Mouse (Mus musculus): ENCODE data around the gene Tcirg1. TPM values are rescaled to one million over a fixed set of nuclear protein-coding genes. Genes with fewer than 3 reads are reported as not detected.
A peak's percentile ranks its signal among the peaks of the same experiment; 100 is the strongest.

The Tcirg1 gene
- polyA plus RNA-seq, 1 experiment = 38.4 TPM

DNA sequence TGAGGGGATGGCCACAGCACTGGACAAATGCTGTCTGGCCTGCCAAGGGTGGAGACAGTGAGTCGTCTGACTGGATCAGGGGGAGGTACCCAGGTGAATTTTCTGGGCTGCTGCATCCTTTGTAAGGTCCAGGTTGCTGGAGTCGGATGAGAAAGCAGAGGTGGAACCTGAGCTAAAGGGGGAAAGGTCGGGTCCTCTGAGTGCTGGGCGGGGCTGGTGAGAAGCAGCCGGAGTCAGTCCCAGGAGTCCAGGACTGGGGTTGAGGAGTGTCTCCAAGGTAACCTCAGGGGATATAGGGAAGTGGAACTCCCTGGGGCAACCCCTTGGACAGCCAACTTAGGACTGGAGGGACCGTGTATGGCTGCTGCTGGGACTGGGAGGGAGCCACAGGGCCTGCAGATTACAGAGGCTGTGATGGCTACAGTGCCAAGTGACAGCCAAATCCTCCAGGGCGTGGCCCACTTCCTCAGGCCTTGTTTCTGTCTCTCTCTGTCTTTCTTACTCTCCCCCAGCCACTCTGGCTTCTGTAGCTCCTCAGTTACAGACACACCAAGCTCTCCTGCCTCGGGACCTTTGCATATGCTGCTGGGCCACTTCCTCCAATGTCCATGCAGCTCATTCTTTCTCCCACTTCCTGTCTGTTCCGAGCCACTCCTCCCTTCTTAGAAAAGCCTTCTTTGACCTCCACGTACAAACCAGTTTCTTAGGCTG, 15.9 kb upstream of the Tcirg1 start:
- no peak overlapping the region for H3K4me3 ChIP-seq (ENCODE audit: insufficient read depth, low read length)
- H3K27ac ChIP-seq (ENCODE audit: insufficient read depth, low read length) = no peak overlapping the region
- TF ChIP-seq CTCF (IDR thresholded peaks at IDR 0.05; ENCODE audit: extremely low read depth, insufficient read depth, low read length) (no peak), POLR2A (IDR thresholded peaks at IDR 0.05; ENCODE audit: extremely low read depth, insufficient read depth, low read length) (no peak)
- H3K4me1 ChIP-seq (ENCODE audit: control insufficient read depth, insufficient read depth, low read length) = no peaks in the 10 kb centered on the region

- TF ChIP-seq POLR2A (IDR thresholded peaks at IDR 0.05; ENCODE audit: extremely low read depth, insufficient read depth, low read length) = no peak
- no peak for TF ChIP-seq CTCF (IDR thresholded peaks at IDR 0.05; ENCODE audit: extremely low read depth, insufficient read depth, low read length)
Measured at GRCm38 (mm10) chr19:3919928-3920327, 13.0 kb upstream of the Tcirg1 start.

GRCm38 (mm10) chr19:3916727-3917126, 9.8 kb upstream of the Tcirg1 start:
- Histone ChIP-seq H3K27ac (ENCODE audit: insufficient read depth, low read length) (no peak overlapping the region), H3K4me3 (ENCODE audit: insufficient read depth, low read length) (no peak overlapping the region), H3K4me1 (ENCODE audit: control insufficient read depth, insufficient read depth, low read length) (peaks cover 3% of the 10 kb centered on the region; the same call in 1 of the 2 replicates)
- TF ChIP-seq CTCF (IDR thresholded peaks at IDR 0.05; ENCODE audit: extremely low read depth, insufficient read depth, low read length) (no peak), POLR2A (IDR thresholded peaks at IDR 0.05; ENCODE audit: extremely low read depth, insufficient read depth, low read length) (no peak)

More at GRCm38 (mm10) chr19:3919928-3920327, 13.0 kb upstream of the Tcirg1 start:
- Histone ChIP-seq H3K27ac (ENCODE audit: insufficient read depth, low read length) (no peak overlapping the region), H3K4me1 (ENCODE audit: control insufficient read depth, insufficient read depth, low read length) (no peaks in the 10 kb centered on the region), H3K4me3 (ENCODE audit: insufficient read depth, low read length) (no peak overlapping the region)

- Histone ChIP-seq H3K4me3 (ENCODE audit: insufficient read depth, low read length) (no peak overlapping the region), H3K4me1 (ENCODE audit: control insufficient read depth, insufficient read depth, low read length) (peaks cover 5% of the 10 kb centered on the region; the same call in 1 of the 2 replicates), H3K27ac (ENCODE audit: insufficient read depth, low read length) (peak overlapping the region; percentile 42; the same call in 1 of the 2 replicates)
- TF ChIP-seq POLR2A (IDR thresholded peaks at IDR 0.05; ENCODE audit: extremely low read depth, insufficient read depth, low read length) (no peak), CTCF (IDR thresholded peaks at IDR 0.05; ENCODE audit: extremely low read depth, insufficient read depth, low read length) (no peak)
Measured at GRCm38 (mm10) chr19:3914535-3914934, 7.6 kb upstream of the Tcirg1 start.

- Histone ChIP-seq H3K27ac (ENCODE audit: insufficient read depth, low read length) (no peak overlapping the region), H3K4me1 (ENCODE audit: control insufficient read depth, insufficient read depth, low read length) (peaks cover 5% of the 10 kb centered on the region; the same call in 1 of the 2 replicates), H3K4me3 (ENCODE audit: insufficient read depth, low read length) (peak overlapping the region; percentile 78; the same call in 1 of the 2 replicates)
- TF ChIP-seq POLR2A (IDR thresholded peaks at IDR 0.05; ENCODE audit: extremely low read depth, insufficient read depth, low read length) (no peak), CTCF (IDR thresholded peaks at IDR 0.05; ENCODE audit: extremely low read depth, insufficient read depth, low read length) (no peak)
Measured at GRCm38 (mm10) chr19:3913692-3914091, 6.8 kb upstream of the Tcirg1 start.

DNA sequence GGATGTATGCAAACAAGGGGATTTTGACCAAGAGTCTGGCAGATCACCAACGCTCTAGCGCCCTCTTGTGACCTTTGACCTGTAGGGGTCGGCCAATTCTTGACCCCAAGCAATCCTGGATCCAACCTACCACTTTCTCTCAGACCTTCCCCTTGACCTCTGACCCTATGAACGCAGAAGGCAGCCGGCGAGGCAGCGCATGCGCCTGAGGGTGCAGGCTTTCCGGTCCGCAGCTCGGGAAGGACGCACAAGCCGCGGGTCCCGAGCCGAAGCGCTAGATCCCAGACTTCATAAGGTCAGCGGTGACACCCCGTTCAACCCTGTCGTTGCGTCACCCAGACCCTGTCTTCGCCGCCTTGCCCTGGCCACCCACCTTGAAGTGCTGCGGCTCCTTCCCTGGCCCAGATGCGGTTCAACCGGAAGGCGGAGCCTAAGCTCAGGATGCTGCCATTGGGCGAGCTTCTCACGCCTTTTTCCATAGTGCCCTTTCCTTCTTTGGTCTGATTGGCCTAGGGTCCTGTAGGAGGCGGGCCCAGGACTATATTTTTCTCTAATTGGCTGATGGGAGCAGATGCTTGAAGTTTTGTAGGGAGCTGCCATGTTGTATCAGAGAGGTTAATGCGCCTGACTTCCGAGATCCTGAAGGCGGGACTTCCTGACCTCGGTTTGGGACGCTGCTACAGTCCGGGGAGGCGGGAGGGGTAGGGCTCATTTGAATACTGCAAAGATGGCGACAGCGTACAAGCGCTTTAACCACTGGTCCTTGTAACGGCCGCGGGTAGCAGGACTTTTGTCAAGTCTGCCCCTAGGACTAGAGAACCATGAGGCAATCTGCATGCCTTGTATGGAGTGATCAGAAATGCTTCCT, 5.6 kb upstream of the Tcirg1 start, which contains the start of gene Ndufs8:
Ndufs8 (minus strand) TSS at position 438 of the 868 bp plus-strand sequence.
- H3K4me3 ChIP-seq (ENCODE audit: insufficient read depth, low read length) = peak within 1 kb of the TSS; percentile 78
- TF ChIP-seq POLR2A (IDR thresholded peaks at IDR 0.05; ENCODE audit: extremely low read depth, insufficient read depth, low read length) = peak; percentile 79
- no peak for TF ChIP-seq CTCF (IDR thresholded peaks at IDR 0.05; ENCODE audit: extremely low read depth, insufficient read depth, low read length)
- peaks cover 5% of the 10 kb centered on the region; the same call in 1 of the 2 replicates for H3K4me1 ChIP-seq (ENCODE audit: control insufficient read depth, insufficient read depth, low read length)
- peak within 1 kb of the TSS; percentile 93 for H3K27ac ChIP-seq (ENCODE audit: insufficient read depth, low read length)

DNA sequence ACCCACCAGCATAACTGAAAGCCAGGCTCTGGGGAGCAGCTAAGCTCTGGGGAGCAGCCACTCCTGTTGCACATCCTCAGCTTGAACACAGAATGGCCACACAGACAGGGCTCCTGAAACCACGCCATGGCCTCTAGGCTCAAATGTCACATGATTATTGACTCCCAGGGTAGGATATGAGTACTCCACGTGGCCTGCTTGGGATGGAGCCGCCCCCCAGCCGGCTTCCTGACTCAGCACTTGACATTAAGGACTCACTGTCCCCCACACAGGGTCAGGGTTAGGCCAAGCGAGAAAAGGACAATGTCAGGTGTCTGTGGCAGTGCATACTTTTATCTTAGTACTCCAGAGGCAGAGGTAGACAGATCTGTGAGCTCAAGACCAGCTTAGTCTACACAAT, 3.3 kb upstream of the Tcirg1 start:
- TF ChIP-seq POLR2A (IDR thresholded peaks at IDR 0.05; ENCODE audit: extremely low read depth, insufficient read depth, low read length) (no peak), CTCF (IDR thresholded peaks at IDR 0.05; ENCODE audit: extremely low read depth, insufficient read depth, low read length) (no peak)
- H3K4me1 ChIP-seq (ENCODE audit: control insufficient read depth, insufficient read depth, low read length) = peaks cover 8% of the 10 kb centered on the region; the same call in 1 of the 2 replicates
- no peak overlapping the region for H3K4me3 ChIP-seq (ENCODE audit: insufficient read depth, low read length)
- H3K27ac ChIP-seq (ENCODE audit: insufficient read depth, low read length) = no peak overlapping the region

DNA sequence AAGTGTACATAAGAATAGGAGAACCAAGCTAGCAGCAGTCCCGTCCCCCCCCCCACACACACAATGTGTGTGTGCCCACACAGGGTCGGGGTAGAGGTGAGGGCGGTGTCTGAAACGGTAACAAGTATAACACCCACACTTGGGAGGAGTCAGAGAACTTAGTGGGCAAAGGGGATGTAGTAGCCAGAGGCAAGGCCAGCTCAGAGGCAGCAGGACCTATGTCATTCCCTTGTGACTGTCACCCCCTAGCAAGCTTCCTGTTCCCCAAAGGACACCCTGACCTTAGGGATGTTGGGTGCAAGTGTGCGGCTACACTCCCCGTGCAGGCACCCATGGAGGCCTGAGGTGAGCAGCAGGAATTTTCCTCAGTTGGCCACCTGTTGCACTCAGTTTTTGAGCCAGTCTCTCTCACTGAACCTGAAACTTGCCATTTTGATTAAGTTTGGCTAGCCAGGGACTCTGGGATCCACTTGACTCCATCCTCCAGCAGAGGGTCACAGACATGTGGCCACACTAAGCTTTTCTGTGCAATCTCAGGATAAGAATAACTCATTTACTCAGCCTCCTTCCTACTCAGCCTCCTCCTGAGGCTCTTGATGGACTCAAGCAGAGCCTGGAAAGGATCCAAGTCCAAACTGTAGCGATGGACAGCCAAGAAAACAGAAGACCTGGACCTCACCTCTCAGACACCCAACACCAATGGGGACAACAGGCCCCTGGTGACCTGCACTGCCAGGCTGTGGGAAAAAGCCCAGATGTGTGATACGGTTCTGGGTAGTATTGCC, 1.1 kb upstream of the Tcirg1 start:
- H3K4me3 ChIP-seq (ENCODE audit: insufficient read depth, low read length) = no peak overlapping the region
- no peak for TF ChIP-seq POLR2A (IDR thresholded peaks at IDR 0.05; ENCODE audit: extremely low read depth, insufficient read depth, low read length)
- peaks cover 10% of the 10 kb centered on the region; the same call in 1 of the 2 replicates for H3K4me1 ChIP-seq (ENCODE audit: control insufficient read depth, insufficient read depth, low read length)
- no peak overlapping the region for H3K27ac ChIP-seq (ENCODE audit: insufficient read depth, low read length)

DNA sequence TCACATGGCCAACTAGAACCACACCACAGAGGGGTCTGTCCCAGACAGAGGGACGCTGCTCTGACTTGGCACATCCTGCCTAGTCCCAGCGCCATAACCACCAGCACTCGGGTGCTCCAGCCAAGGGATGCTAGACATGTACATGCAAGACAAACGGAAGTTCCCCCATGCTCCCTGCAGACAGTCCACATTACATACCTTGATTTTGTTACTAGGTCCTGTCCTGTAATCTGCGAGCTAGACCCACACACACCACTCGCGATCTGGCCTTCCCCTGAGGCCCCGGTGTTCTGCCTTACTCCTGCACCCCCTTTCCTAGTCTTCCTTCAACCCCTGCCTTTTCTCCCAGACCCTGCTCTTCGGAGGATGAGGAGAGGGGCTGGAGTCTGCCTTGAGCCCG, 607 bp downstream of the Tcirg1 start:
- peak overlapping the region; percentile 54 for H3K4me3 ChIP-seq (ENCODE audit: insufficient read depth, low read length)
- H3K27ac ChIP-seq (ENCODE audit: insufficient read depth, low read length) = no peak overlapping the region
- H3K4me1 ChIP-seq (ENCODE audit: control insufficient read depth, insufficient read depth, low read length) = peaks cover 6% of the 10 kb centered on the region; the same call in 1 of the 2 replicates
- TF ChIP-seq CTCF (IDR thresholded peaks at IDR 0.05; ENCODE audit: extremely low read depth, insufficient read depth, low read length) = no peak
- TF ChIP-seq POLR2A (IDR thresholded peaks at IDR 0.05; ENCODE audit: extremely low read depth, insufficient read depth, low read length) = no peak
